Mouse (Mus musculus) thymus, adult 2 months (tissue): ENCODE results near the gene Kif16b.

Experiments used
- CTCF ChIP-seq: fragments of 200-500 bp; IDR thresholded peaks from 2 replicates; pipeline ENCODE4 v1.5.1; 2012; ENCODE audit warnings: mild to moderate bottlenecking, control low read depth, low read length, moderate library complexity, borderline replicate concordance; ENCODE audit not compliant: control insufficient read depth, poor library complexity, insufficient read depth; ENCODE audit errors: extremely low read depth
- POLR2A ChIP-seq: fragments of 200-500 bp; IDR thresholded peaks from 2 replicates; pipeline ENCODE4 v1.6.1; 2012; ENCODE audit warnings: mild to moderate bottlenecking, low read length, control low read depth, moderate library complexity; ENCODE audit not compliant: control insufficient read depth, poor library complexity, insufficient read depth; ENCODE audit errors: extremely low read depth

- no peak for TF ChIP-seq CTCF
- TF ChIP-seq POLR2A, result no peak
Observed at GRCm38 (mm10) chr2:142687936-142688514, 213.3 kb downstream of the Kif16b start.
